Mouse (Mus musculus): ENCODE data around the gene Slc1a7.

The Slc1a7 gene

DNA sequence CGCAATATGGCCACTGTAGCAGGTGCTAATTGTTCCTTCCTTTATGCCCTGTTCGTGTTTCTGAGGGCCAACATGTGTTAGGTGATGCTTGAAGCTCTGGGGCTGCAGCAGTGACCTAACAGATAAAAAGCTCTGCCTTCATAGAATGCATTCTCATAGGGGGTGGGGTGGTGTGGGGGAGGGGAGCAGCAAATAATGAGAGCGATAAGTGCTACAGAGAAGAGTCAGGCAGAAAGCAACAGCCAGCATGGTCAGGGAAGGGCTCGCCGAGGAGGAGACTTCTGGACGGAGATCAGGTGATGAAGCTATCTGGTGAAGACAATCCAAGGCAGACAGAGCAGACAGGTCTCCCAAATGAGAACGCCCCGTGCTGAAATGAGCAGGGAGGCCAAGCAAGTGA lies 84.5 kb downstream of the Slc1a7 start:
- in situ Hi-C loops (cut with MboI), result no loop called here

DNA sequence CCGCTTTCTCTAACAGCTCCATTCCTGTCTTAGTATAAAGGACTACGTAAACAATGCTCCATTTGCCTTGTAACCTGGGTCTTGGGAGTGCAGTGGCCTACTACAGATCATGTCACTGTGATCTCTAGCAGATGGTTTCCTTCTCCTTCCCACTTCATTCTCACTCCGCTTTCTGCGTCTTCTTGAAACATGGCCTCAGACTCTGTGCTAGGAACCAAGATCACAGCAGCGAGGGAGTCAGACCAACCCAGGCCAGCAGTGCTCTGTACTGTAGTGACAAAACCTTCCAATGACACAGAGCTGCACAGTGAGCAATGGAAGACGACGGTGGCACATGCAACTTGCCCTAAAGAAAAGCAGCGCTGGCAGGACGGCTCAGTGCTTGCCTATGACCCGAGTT lies 87.7 kb downstream of the Slc1a7 start:
- in situ Hi-C loops (cut with MboI), result no loop called here

DNA sequence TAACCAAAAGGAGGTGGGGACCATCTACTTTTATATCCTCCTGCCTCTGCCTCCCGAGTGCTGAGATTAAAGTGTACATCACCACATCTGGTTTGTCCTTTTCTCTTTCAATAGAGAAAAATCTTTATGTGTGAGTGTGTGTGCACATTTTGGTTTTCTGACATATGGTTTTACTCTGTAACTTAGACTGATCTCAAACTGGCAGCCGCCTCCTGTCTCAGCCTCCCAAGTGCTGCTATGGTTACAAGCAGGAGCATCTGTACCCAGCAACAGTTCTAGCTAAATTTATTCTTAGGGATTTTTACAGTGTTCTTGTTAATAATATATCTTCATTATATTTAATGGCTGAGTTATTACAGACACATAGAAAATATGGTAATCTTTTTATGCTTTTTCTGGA lies 89.1 kb downstream of the Slc1a7 start:
- in situ Hi-C loops (cut with MboI), result no loop called here

DNA sequence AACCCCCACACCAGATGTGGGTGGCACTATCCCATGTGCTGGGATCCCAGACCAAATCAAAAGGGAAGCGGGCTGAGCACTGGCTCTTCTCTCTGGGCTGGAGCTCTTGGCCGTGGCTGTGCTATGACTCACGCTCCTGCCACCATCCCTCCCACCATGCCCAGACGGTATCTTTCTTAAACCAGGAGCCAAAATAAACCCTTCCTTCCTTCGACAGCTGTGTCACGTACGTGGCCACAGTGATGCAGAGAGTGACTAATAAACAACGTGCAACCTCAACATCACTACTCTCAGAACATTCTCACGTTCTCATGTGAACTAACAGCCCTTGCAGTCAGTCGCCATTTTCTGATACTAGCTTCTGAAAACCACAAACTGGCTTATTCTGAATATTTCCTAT lies 90.0 kb downstream of the Slc1a7 start:
- in situ Hi-C loops (cut with MboI), result no loop called here

DNA sequence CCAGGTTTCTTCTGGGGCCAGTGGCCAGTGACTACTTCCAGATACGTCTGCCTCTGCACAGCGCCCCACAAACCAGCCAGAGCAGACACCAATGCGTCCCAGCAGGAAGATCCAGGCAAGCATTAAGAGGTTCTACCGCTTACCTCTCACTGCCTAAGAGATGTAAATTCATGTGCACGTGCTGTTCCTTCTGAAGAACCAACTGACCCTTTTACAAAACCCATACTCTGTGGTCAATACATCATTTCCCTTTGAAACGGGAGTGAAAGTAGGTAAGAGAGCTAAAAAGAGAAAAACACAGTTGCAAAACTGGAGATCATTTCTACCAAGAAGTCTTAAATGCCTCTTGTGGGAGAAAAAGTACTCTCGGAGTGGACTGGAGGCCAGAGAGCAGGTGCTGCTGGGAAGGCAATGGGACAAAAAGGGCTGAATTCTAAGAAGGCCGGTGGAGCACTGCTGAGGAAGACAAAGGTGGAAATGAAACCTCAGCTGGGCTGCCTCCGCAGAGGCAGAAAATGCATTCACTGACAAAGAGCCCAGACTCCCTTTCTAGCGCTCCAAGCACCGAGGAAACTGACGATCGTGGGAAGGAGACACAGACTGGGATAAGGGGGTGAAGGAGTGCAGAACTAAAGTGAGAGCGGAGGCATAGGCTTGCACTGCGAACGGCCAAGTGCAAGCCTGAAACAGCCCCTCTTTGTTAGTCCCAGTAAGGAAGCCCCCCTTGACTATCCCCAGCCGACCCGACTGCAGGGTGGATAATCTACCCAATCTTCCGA lies 91.7 kb downstream of the Slc1a7 start:
- in situ Hi-C loops (cut with MboI), result no loop called here

DNA sequence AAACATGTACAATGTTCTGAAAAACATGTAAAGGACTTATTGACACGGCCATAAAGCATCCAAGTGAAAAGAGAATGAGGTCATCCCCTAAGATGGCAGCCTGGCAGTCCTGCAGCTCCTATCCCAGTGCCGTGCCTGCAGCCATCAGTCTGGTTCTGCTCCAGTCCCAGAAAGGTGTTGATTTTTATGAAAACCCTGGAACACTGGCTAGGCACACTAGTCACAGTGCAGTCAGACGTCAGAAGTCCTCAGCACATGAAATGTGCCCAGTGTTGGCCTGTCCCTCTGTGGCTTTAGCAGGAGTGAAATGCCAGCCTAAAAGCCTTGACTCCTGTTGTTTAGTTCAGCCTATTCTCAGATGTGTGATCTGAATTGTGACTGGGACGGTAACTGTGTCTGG lies 92.6 kb downstream of the Slc1a7 start:
- in situ Hi-C loops (cut with MboI), result no loop called here

DNA sequence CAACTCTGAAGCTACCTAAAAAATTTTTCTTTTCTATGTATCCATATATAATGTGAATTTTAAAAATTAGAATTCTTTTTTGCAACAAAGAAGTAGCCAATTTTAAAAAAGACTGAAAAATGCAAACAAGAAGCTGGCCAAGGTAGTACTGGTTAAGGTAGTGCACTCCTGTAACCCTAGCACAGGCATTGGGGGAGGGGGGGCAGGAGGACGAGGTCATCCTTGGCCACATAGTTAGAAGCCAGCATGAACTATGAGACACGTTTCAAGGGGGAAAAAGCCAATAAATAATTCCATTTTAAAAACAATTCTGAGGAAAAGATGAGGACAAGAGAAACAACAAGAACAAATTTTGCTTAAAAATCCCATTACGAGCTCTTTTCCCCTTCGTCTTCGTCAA lies 94.4 kb downstream of the Slc1a7 start:
- in situ Hi-C loops (cut with MboI), result no loop called here

All from mature B cell (primary cell).